ENCODE assay signal across 8 mouse cellular contexts in the genomic region with DNA sequence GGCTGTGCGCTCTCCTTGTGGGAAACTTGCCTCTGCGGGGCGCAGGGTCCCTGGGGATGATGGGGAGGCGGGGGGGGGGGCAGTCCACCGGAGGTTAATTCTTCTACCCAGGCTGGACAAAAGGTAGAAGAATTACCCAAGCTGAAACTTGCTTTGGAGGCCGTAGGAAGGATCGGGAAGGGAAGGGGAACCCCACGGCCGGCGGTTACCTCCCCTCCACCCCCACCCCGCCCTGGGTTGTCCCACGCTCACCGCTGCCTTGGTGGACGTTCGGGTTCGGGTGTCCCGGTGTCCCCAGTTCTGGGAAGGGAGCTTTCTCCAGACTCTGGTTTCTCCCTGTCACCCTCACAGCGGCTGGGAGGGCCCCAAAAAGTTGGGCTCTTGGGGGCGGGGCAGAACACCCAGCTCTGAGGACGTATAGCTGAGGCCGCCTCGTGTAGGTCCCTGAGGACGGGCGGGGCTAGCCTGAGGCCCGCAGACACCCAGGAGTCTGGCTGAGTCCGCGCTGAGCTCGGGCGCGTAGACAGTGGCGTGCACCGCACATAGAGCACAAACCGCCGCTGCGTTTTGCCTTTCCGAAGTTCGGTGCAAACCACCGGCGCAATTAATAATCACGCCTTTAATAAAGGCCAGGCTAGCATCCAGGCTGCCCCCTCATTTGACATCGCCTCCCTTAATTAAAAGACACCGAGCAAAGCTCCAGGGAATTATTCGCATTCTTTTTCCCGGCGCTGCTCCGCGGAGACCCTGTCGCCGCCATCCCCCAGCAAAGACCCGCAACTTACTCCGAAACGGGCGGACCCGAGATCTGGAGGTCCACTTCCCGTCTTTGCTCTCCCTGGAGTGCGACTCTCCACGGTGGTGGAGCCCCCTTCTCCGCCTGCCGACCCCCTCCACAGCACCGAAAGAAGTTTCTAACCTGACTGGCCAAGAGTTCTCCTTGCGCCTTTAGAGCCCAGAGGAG. TPM values are rescaled to one million over a fixed set of nuclear protein-coding genes. Genes with fewer than 3 reads are reported as not detected.
DNase-seq lines count a peak whose midpoint lies in the region; ATAC-seq and TF ChIP-seq lines count a peak whose summit lies in the region.

No protein-coding gene starts in this region.

- H3K4me1 ChIP-seq in kidney, embryonic 14.5 days (ENCODE audit: control insufficient read depth, insufficient read depth, low read length): peaks cover 22% of the 10 kb centered on the region
- peaks cover 36% of the 10 kb centered on the region for H3K4me1 ChIP-seq in embryonic facial prominence, embryonic 15.5 days
- peaks cover 23% of the 10 kb centered on the region; the same call in 1 of the 2 replicates for H3K4me1 ChIP-seq in intestine, embryonic 14.5 days (replicated peaks; ENCODE audit: control insufficient read depth, insufficient read depth, low read length)
- H3K4me1 ChIP-seq in stomach, postnatal 0 days (replicated peaks; ENCODE audit: control insufficient read depth, insufficient read depth): no peaks in the 10 kb centered on the region

- peak overlapping the region; percentile 99 for H3K4me2 ChIP-seq in kidney, embryonic 14.5 days (replicated peaks; ENCODE audit: low read depth, low read length)
- H3K4me2 ChIP-seq in embryonic facial prominence, embryonic 15.5 days (replicated peaks): peak overlapping the region; percentile 100
- peak overlapping the region; percentile 99 for H3K4me2 ChIP-seq in intestine, embryonic 14.5 days (ENCODE audit: low read length)
- peak overlapping the region; percentile 93 for H3K4me2 ChIP-seq in stomach, postnatal 0 days (replicated peaks; ENCODE audit: low read depth)

- peak overlapping the region; percentile 28 for H3K9ac ChIP-seq in kidney, embryonic 14.5 days (ENCODE audit: low read depth, low read length)
- H3K9ac ChIP-seq in embryonic facial prominence, embryonic 15.5 days: peak overlapping the region; percentile 12; the same call in 1 of the 2 replicates
- peak overlapping the region; percentile 31 for H3K9ac ChIP-seq in intestine, embryonic 14.5 days (ENCODE audit: low read length)
- H3K9ac ChIP-seq in stomach, postnatal 0 days (ENCODE audit: low read length): peak overlapping the region; percentile 62

- no peak for DNase-seq in kidney, postnatal 25 days
- DNase-seq in ES-CJ7 (ENCODE audit: low read depth, low spot score): peak; percentile 30
- peak; percentile 69 for DNase-seq in intestine, embryonic 14.5 days (ENCODE audit: low spot score)
- DNase-seq in stomach, postnatal 0 days (ENCODE audit: low spot score): peak; percentile 36
- no peak for DNase-seq in cerebellum, adult 9-10 months

- peaks cover 78% of the 10 kb centered on the region for H3K27me3 ChIP-seq in kidney, embryonic 14.5 days (ENCODE audit: control insufficient read depth, insufficient read depth, low read length)
- peaks cover 94% of the 10 kb centered on the region for H3K27me3 ChIP-seq in embryonic facial prominence, embryonic 15.5 days
- H3K27me3 ChIP-seq in intestine, embryonic 14.5 days (replicated peaks; ENCODE audit: control insufficient read depth, insufficient read depth, low read length): peaks cover 92% of the 10 kb centered on the region
- peaks cover 8% of the 10 kb centered on the region; the same call in 1 of the 2 replicates for H3K27me3 ChIP-seq in stomach, postnatal 0 days (ENCODE audit: control insufficient read depth, insufficient read depth, low read length)

- H3K27ac ChIP-seq in kidney, embryonic 14.5 days (ENCODE audit: low read depth, low read length): no peak overlapping the region
- H3K27ac ChIP-seq in embryonic facial prominence, embryonic 15.5 days (replicated peaks): no peak overlapping the region
- no peak overlapping the region for H3K27ac ChIP-seq in intestine, embryonic 14.5 days (ENCODE audit: low read depth)
- no peak overlapping the region for H3K27ac ChIP-seq in stomach, postnatal 0 days (replicated peaks)

- under 1% methylated on average over 61 of the region's 61 CpGs for WGBS in kidney, embryonic 14.5 days
- WGBS in embryonic facial prominence, embryonic 15.5 days: 0% methylated on average over 61 of the region's 61 CpGs
- under 1% methylated on average over 61 of the region's 61 CpGs for WGBS in intestine, embryonic 14.5 days
- WGBS in stomach, postnatal 0 days: 1% methylated on average over 60 of the region's 61 CpGs

- H3K4me3 ChIP-seq in kidney, embryonic 14.5 days (ENCODE audit: low read length): peak overlapping the region; percentile 57
- H3K4me3 ChIP-seq in embryonic facial prominence, embryonic 15.5 days (replicated peaks): peak overlapping the region; percentile 64
- H3K4me3 ChIP-seq in intestine, embryonic 14.5 days (ENCODE audit: low read depth, low read length): peak overlapping the region; percentile 54
- H3K4me3 ChIP-seq in stomach, postnatal 0 days (ENCODE audit: low read depth, low read length): peak overlapping the region; percentile 66

- ATAC-seq in kidney, embryonic 14.5 days (ENCODE audit: low FRiP score, low TSS enrichment): no peak
- ATAC-seq in embryonic facial prominence, embryonic 15.5 days (ENCODE audit: insufficient number of reproducible peaks, low FRiP score, low TSS enrichment, low read depth): no peak
- no peak for ATAC-seq in intestine, embryonic 14.5 days (replicated peaks; ENCODE audit: low FRiP score, low TSS enrichment, low read depth)
- ATAC-seq in megakaryocyte progenitor cell, adult 5-6 weeks (replicated peaks; ENCODE audit: poor library complexity): peak; percentile 61
- ATAC-seq in stomach, postnatal 0 days (ENCODE audit: low FRiP score, low TSS enrichment): no peak

- no peak for TF ChIP-seq EP300 in stomach, postnatal 0 days (optimal IDR thresholded peaks at IDR 0.05)

- H3K9me3 ChIP-seq in kidney, embryonic 14.5 days (ENCODE audit: control insufficient read depth, low read length): no peaks in the 10 kb centered on the region
- H3K9me3 ChIP-seq in embryonic facial prominence, embryonic 15.5 days (replicated peaks): no peaks in the 10 kb centered on the region
- no peaks in the 10 kb centered on the region for H3K9me3 ChIP-seq in intestine, embryonic 14.5 days (ENCODE audit: control insufficient read depth, low read length)
- H3K9me3 ChIP-seq in stomach, postnatal 0 days (ENCODE audit: control insufficient read depth, low read length): no peaks in the 10 kb centered on the region

- H3K36me3 ChIP-seq in kidney, embryonic 14.5 days (ENCODE audit: control insufficient read depth, insufficient read depth, low read length): no peaks in the 10 kb centered on the region
- no peaks in the 10 kb centered on the region for H3K36me3 ChIP-seq in embryonic facial prominence, embryonic 15.5 days
- no peaks in the 10 kb centered on the region for H3K36me3 ChIP-seq in intestine, embryonic 14.5 days (ENCODE audit: control insufficient read depth, insufficient read depth, low read length)
- H3K36me3 ChIP-seq in stomach, postnatal 0 days (ENCODE audit: control insufficient read depth, insufficient read depth, low read length): no peaks in the 10 kb centered on the region

- TF ChIP-seq CTCF in stomach, postnatal 0 days (IDR thresholded peaks at IDR 0.05; ENCODE audit: low read depth): no peak

RNA-seq across cellular contexts. Expression of a gene that starts 1.4 kb away (rescaled TPM):
- polyA plus RNA-seq in kidney, embryonic 14.5 days (2014; fragmentation: Nextera tagmentation; extraction: Ambion mirVana): 3.2 and 4.3 TPM in 2 replicates
- 0.88 and 1.2 TPM in 2 replicates for polyA plus RNA-seq in embryonic facial prominence, embryonic 15.5 days (2015; fragmentation: Nextera tagmentation; extraction: Ambion mirVana)
- 0.14 and 1.2 TPM in 2 replicates for polyA plus RNA-seq in intestine, embryonic 14.5 days (2014; fragmentation: Nextera tagmentation; extraction: Ambion mirVana)
- 9.4 and 9.9 TPM in 2 replicates for total RNA-seq in megakaryocyte progenitor cell, adult 5-6 weeks (2015)
- 1.5 and 1.8 TPM in 2 replicates for total RNA-seq in megakaryocyte progenitor cell, adult 5-6 weeks (2017)
- 0.16 and 0.68 TPM in 2 replicates for polyA plus RNA-seq in stomach, postnatal 0 days (2015; fragmentation: Nextera tagmentation; extraction: Ambion mirVana)

Comparison
In these comparisons a context has a peak if more than half of its experiments do, and no peak if none do; other contexts are left out.
1. H3K9ac ChIP-seq: peak in every context shown above with its lines; median percentile 62 in stomach, postnatal 0 days; 31 in intestine, embryonic 14.5 days; 28 in kidney, embryonic 14.5 days; 12 in embryonic facial prominence, embryonic 15.5 days.
2. DNase-seq: peak in ES-CJ7 (single experiment), intestine, embryonic 14.5 days (single experiment) and stomach, postnatal 0 days (single experiment); none in kidney, postnatal 25 days (0 of 2) and cerebellum, adult 9-10 months (single experiment).
3. Peak in every context shown above with its lines, with median percentiles within 50 percentile points of each other: H3K4me2 ChIP-seq and H3K4me3 ChIP-seq.